Mouse (Mus musculus): ENCODE measurements around the gene Slc25a10.
"Not testable (repeated sequence)": the region's sequence is repeated elsewhere in the genome, so short reads cannot be mapped to it uniquely, and the experiment has no call there.

Slc25a10 gene

GRCm38 (mm10) chr11:120512790-120513453 lies 21.3 kb downstream of the Slc25a10 start:
- DNase-seq: peak; percentile 83 to 88

DNA sequence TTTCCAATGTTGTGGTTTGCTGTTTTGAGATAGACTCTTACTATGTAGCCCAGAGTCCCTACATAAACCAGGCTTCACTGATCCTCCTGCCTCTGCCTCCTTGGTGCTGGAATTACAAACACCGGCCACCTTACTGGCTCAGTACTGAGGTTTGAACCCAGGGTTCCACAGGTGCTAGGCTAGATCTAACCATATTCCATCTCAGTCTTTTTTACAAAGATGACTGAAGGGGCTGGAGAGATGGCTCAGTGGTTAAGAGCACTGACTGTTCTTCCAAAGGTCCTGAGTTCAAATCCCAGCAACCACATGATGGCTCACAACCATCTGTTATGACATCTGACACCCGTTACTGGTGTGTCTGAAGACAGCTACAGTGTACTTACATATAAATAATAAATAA lies 22.6 kb downstream of the Slc25a10 start:
- not testable (repeated sequence) for DNase-seq

- peak; percentile 95 to 97 for DNase-seq
Observed at GRCm38 (mm10) chr11:120515611-120516010, 24.0 kb downstream of the Slc25a10 start.

DNA sequence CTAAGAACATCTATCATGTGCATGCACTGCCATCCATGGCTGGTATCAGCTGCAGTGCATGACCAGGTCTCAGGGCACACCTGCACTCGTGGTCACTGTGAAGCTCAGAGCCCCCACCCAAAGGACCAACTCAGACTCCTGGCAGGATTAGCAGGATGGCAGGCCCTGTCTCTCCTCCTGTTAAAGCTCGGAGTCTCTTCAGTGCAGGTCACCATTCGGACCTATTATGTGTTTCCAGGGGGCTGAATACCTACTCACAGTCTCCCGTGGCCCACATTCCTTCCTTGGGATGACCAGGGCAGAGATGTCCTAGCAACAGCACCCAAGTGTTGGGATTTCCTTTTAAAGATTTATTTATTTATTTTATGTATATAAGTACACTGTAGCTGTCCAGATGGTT lies 25.5 kb downstream of the Slc25a10 start:
- no peak for DNase-seq

GRCm38 (mm10) chr11:120518027-120518426 lies 26.4 kb downstream of the Slc25a10 start:
- no peak for DNase-seq

- no peak for DNase-seq
Observed at GRCm38 (mm10) chr11:120518558-120518957, 26.9 kb downstream of the Slc25a10 start.

- peak in 1 of 2 experiments; percentile 35 for DNase-seq
Observed at GRCm38 (mm10) chr11:120519738-120520137, 28.1 kb downstream of the Slc25a10 start.

GRCm38 (mm10) chr11:120520498-120520897 lies 28.9 kb downstream of the Slc25a10 start:
- DNase-seq: peak in 1 of 2 experiments; percentile 27

DNA sequence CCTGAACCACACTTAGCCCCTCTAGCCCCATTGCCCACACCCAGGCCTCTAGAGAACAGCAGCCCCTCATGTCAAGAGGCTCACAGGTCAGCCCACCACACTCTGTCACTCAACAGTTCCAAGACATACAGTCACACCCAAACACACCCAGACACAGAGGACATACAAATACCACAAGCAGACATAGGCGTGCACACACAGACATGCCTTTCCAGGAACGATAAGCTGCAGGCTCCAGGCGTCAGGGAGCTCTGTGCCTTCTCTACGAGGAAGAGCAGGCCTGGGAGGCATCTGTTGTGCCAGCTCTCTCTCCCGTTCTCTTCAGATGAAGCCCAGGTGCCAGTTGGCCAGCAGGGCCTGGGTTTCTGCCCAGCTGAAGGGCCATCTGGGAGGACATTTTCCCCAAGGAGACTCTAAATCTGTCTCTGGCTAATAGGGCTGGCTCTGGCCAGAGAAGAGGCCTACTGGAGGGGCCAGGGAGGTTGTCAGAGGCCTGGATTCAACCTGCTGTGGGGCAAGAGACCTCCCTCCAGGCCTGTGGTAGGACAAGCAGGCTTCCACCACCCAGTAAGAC lies 29.4 kb downstream of the Slc25a10 start:
- peak; percentile 92 to 93 for DNase-seq

GRCm38 (mm10) chr11:120522581-120522980 lies 30.9 kb downstream of the Slc25a10 start:
- no peak for DNase-seq

- no peak for DNase-seq
Observed at GRCm38 (mm10) chr11:120525959-120526358, 34.3 kb downstream of the Slc25a10 start.

GRCm38 (mm10) chr11:120527690-120528354 lies 36.2 kb downstream of the Slc25a10 start:
- no peak for DNase-seq

GRCm38 (mm10) chr11:120528903-120529302 lies 37.3 kb downstream of the Slc25a10 start:
- no peak for DNase-seq

DNA sequence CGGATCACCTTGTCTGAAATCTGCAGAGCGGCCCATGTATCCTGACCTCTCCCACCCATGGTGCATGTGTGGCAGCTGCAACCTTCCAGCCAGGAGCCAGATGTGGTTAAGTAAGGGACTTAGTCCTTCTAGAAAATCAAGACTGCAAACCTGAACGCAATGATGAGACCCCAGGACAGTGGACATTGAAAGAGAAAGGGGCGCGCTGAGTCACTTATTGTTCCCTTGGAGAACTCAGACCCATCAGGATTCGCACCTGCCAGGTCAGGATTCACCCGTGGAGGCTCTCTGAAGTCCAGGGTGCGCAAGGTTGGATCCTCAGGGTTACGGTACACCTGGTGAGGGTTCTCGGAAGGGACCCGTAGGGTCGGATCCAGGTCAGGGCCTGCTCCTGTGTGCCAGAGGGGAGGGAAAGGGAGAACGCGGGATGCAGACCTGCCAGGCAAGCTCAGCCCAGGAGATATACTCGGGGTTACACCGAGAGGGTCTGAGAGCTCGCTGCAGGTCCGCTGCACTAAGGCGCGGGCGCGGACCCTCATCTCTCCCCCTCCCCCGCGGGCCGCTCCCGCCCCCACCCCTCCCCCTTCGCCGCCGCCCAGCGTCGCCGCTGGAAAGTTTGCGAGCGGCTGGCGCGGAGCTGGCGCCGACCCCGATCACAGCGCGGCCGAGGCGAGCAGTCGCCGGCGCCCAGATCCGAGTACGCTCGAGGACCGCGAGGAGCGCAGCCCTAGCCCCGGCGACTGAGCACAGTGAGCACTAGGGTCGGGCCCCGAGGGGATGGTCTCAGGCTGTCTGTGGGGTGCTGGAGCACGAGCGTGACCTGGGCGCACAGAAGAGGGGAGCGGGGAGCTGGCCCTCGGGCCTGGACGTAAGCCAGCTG lies 38.7 kb downstream of the Slc25a10 start, which contains the start of gene Gcgr:
TSS of gene Gcgr (plus strand) at position 615 of the 880 bp plus-strand sequence.
- DNase-seq: peak; percentile 58 to 61

DNA sequence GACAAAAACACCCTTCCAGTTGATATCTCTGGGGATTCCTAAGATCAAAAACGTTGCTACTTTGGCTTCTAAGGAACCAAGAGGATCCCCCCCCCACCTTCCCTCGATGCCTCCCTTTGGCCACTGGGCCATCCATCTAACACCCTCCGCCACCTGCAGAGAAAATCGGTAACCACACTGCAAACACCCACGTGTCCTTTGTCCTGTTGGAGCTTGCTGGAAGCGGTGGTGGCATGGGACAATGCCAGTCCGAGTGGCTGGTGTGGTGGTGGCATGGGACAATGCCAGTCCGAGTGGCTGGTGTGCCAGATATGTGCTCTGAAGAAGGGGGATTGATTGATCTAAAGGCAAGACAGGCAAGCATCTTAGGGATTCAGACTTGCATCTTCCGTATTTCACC lies 40.0 kb downstream of the Slc25a10 start:
- DNase-seq: peak; percentile 37 to 45

GRCm38 (mm10) chr11:120534093-120534492 lies 42.5 kb downstream of the Slc25a10 start:
- DNase-seq: no peak

- no peak for DNase-seq
Observed at GRCm38 (mm10) chr11:120535145-120535544, 43.5 kb downstream of the Slc25a10 start.

- no peak for DNase-seq
Observed at GRCm38 (mm10) chr11:120535804-120536203, 44.2 kb downstream of the Slc25a10 start.

- DNase-seq: peak; percentile 94
Observed at GRCm38 (mm10) chr11:120538485-120538884, 46.8 kb downstream of the Slc25a10 start.

DNA sequence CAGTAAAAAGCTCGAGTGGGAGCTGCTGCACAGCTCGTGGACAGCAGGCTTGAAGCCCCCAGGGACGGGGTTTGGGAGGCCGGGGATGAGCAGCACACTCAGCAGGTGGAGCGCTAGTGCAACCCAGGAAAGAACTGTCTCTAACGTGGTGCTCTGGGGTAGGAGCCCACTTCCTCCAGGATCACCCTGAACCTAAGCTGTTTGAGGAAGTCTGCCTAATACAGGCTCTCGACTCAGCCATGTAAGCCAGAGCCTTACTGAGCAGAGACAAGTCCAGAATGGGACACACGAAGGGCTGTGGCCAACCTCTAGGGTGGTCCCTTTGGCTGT lies 47.3 kb downstream of the Slc25a10 start:
- DNase-seq: no peak

DNA sequence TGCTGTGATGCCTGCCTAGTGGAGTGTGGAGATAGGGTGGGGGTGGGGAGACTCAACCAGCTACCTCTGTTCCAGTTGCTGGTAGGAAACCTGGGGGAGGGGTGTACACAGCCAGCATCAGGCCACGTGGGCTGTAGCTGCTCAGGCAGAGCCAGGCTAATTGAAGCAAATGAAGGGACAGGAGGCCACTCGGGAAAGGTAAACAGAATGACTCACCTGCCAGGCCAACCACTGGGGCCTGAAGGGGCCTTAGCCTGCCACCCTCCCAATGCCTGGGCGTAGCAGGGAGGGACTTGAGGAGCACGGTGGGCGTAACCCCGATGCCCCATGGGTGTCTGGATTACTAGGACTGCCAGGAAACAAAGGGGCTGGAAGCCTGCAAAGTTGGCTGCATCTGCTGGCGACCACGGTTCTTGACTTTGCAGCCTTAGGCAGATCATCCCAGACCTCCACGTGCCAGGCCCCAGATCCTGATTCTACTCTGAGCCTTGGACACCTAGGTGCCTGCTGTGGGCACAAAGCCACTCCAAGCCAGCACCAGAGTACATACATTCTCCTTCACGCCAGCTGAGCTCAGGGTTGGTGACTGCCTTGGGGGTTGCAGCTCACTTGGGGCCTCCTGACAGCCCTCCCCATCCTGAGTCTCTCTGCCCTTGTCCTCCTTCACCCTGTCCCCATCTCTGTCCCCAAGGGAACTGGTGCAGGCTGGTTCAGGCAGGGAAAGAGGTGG lies 47.8 kb downstream of the Slc25a10 start:
- peak; percentile 73 to 75 for DNase-seq

GRCm38 (mm10) chr11:120541907-120542306 lies 50.3 kb downstream of the Slc25a10 start:
- DNase-seq: peak; percentile 52 to 62

All from cerebellum, postnatal 10 days (tissue).